In the genomic region with DNA sequence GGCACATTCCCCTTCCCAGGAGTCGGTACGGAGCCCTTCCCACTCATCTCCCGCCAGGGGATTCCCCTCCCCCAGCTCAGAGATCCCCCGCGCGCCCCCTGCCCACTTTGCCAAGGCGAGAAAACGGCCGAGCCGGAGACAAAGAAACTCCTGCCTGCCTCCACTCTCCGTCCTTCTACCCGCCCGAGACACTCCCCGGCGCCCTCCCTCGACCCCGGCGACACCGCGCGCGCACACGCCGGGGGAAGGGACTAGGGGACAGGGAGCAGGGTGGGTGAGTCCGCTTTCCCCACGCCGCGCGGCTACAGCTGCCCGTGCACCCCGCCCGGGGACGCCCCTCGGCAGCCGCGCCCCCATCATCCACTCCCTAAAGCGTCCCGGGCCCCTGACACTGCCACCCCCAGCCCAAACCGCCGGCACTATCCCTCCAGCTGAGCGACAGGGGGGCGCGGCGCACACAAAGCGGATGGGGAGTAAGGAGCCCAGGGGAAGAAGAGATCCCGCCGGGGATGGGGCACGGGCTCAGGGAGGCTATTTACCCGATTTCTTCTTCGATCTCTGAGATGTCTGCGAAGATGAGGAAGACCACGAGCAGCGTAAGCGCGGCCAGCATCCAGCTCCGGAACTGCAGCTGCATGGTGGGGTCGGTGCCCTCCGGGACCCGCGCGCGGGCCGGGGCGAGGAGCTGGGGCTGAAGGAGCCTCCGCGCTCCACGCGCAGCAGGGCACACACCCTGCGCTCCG, we compare ENCODE assay signal across 8 mouse cellular contexts. TPM values are rescaled to one million over a fixed set of nuclear protein-coding genes. Genes with fewer than 3 reads are reported as not detected.
DNase-seq lines count a peak whose midpoint lies in the region; ATAC-seq and TF ChIP-seq lines count a peak whose summit lies in the region.

No protein-coding gene starts in this region.

- no peaks in the 10 kb centered on the region for H3K9me3 ChIP-seq in hindbrain, embryonic 10.5 days
- no peaks in the 10 kb centered on the region for H3K9me3 ChIP-seq in liver, embryonic 16.5 days (replicated peaks; ENCODE audit: control insufficient read depth, low read length)
- H3K9me3 ChIP-seq in stomach, embryonic 16.5 days (replicated peaks; ENCODE audit: control insufficient read depth, low read length), result no peaks in the 10 kb centered on the region

- H3K4me1 ChIP-seq in cerebellum, adult 2 months (ENCODE audit: control insufficient read depth, insufficient read depth, low read length), result no peaks in the 10 kb centered on the region
- peaks cover 55% of the 10 kb centered on the region for H3K4me1 ChIP-seq in hindbrain, embryonic 10.5 days (replicated peaks)
- no peaks in the 10 kb centered on the region for H3K4me1 ChIP-seq in liver, embryonic 16.5 days (ENCODE audit: control insufficient read depth, low read depth, low read length)
- H3K4me1 ChIP-seq in stomach, embryonic 16.5 days (ENCODE audit: control insufficient read depth, insufficient read depth, low read length), result no peaks in the 10 kb centered on the region

- TF ChIP-seq POLR2A in cerebellum, adult 2 months (IDR thresholded peaks at IDR 0.05; ENCODE audit: borderline replicate concordance, insufficient read depth, low read length), result no peak

- peak in 1 of 2 experiments; percentile 27 for DNase-seq in cerebellum, adult 2 months
- no peak for DNase-seq in cerebellum, adult 11-12 months
- peak; percentile 56 for DNase-seq in right cerebral cortex, postnatal 4 days
- no peak for DNase-seq in right cerebral cortex, adult 2 months (ENCODE audit: low spot score in 2 of 2)
- peak; percentile 70 for DNase-seq in hindbrain, embryonic 10.5 days (ENCODE audit: low spot score)
- no peak for DNase-seq in T-cell, adult 2 months (ENCODE audit: low spot score)

- H3K4me3 ChIP-seq in cerebellum, adult 2 months (replicated peaks; ENCODE audit: insufficient read depth, low read depth, low read length), result peak overlapping the region; percentile 50
- H3K4me3 ChIP-seq in hindbrain, embryonic 10.5 days, result peak overlapping the region; percentile 92
- H3K4me3 ChIP-seq in liver, embryonic 16.5 days (ENCODE audit: low read depth, low read length), result peak overlapping the region; percentile 35
- H3K4me3 ChIP-seq in stomach, embryonic 16.5 days (replicated peaks; ENCODE audit: low read length), result peak overlapping the region; percentile 77

- ATAC-seq in liver, embryonic 16.5 days (ENCODE audit: low read depth), result no peak
- ATAC-seq in stomach, embryonic 16.5 days (ENCODE audit: insufficient read depth, low FRiP score), result peak; percentile 48; the same call in 1 of the 2 replicates

- peaks cover 3% of the 10 kb centered on the region; the same call in 1 of the 2 replicates for H3K27me3 ChIP-seq in cerebellum, adult 2 months (ENCODE audit: control insufficient read depth, insufficient read depth, low read length)
- peaks cover 34% of the 10 kb centered on the region for H3K27me3 ChIP-seq in hindbrain, embryonic 10.5 days (ENCODE audit: insufficient read depth, poor library complexity, severe bottlenecking)
- peaks cover 43% of the 10 kb centered on the region for H3K27me3 ChIP-seq in liver, embryonic 16.5 days (ENCODE audit: control insufficient read depth, insufficient read depth, low read depth, low read length)
- H3K27me3 ChIP-seq in stomach, embryonic 16.5 days (ENCODE audit: control insufficient read depth, insufficient read depth, low read length), result peaks cover 3% of the 10 kb centered on the region; the same call in 1 of the 2 replicates

- H3K4me2 ChIP-seq in liver, embryonic 16.5 days (ENCODE audit: low read depth, low read length), result peak overlapping the region; percentile 54
- H3K4me2 ChIP-seq in stomach, embryonic 16.5 days (ENCODE audit: low read depth, low read length), result peak overlapping the region; percentile 96

- H3K9ac ChIP-seq in liver, embryonic 16.5 days (ENCODE audit: low read depth, low read length), result no peak overlapping the region
- H3K9ac ChIP-seq in stomach, embryonic 16.5 days (ENCODE audit: low read length), result peak overlapping the region; percentile 81

- no peak overlapping the region for H3K27ac ChIP-seq in cerebellum, adult 2 months (ENCODE audit: insufficient read depth, low read length)
- H3K27ac ChIP-seq in hindbrain, embryonic 10.5 days, result peak overlapping the region; percentile 98
- no peak overlapping the region for H3K27ac ChIP-seq in liver, embryonic 16.5 days (ENCODE audit: low read length)
- peak overlapping the region; percentile 74 for H3K27ac ChIP-seq in stomach, embryonic 16.5 days (ENCODE audit: low read length)

- 1% methylated on average over 70 of the region's 70 CpGs for WGBS in cerebellum, adult 2 months
- WGBS in hindbrain, embryonic 10.5 days, result under 1% methylated on average over 70 of the region's 70 CpGs
- WGBS in liver, embryonic 16.5 days (ENCODE audit: insufficient replicate concordance), result 1% methylated on average over 68 of the region's 70 CpGs
- under 1% methylated on average over 70 of the region's 70 CpGs for WGBS in stomach, embryonic 16.5 days

- no peak for TF ChIP-seq CTCF in cerebellum, adult 2 months (IDR thresholded peaks at IDR 0.05; ENCODE audit: borderline replicate concordance, insufficient read depth, low read depth, low read length)

- H3K36me3 ChIP-seq in hindbrain, embryonic 10.5 days, result no peaks in the 10 kb centered on the region
- no peaks in the 10 kb centered on the region for H3K36me3 ChIP-seq in liver, embryonic 16.5 days (ENCODE audit: control insufficient read depth, insufficient read depth)
- H3K36me3 ChIP-seq in stomach, embryonic 16.5 days (ENCODE audit: control insufficient read depth, insufficient read depth, low read length), result no peaks in the 10 kb centered on the region

RNA-seq across cellular contexts. Expression of gene St8sia2, which starts 0.5 kb away (rescaled TPM):
- polyA plus RNA-seq in cerebellum, adult 2 months (2012; rRNA removed), result 1.1 and 1.2 TPM in 2 replicates
- 19.4 and 36.5 TPM in 2 replicates for polyA plus RNA-seq in hindbrain, embryonic 10.5 days (2016; fragmentation: Nextera tagmentation; extraction: Ambion mirVana)
- 0.04 and 0.07 TPM in 2 replicates for polyA plus RNA-seq in liver, embryonic 16.5 days (2015; fragmentation: Nextera tagmentation; extraction: Ambion mirVana)
- 5.7 and 5.8 TPM in 2 replicates for polyA plus RNA-seq in stomach, embryonic 16.5 days (2015; fragmentation: Nextera tagmentation; extraction: Ambion mirVana)

Comparison
In these comparisons a context has a peak if more than half of its experiments do, and no peak if none do; other contexts are left out.
1. DNase-seq: peak in right cerebral cortex, postnatal 4 days (single experiment) and hindbrain, embryonic 10.5 days (single experiment); none in cerebellum, adult 11-12 months (single experiment), right cerebral cortex, adult 2 months (0 of 2) and T-cell, adult 2 months (single experiment).
2. H3K27ac ChIP-seq: peak in hindbrain, embryonic 10.5 days (single experiment) and stomach, embryonic 16.5 days (single experiment); none in cerebellum, adult 2 months (single experiment) and liver, embryonic 16.5 days (single experiment).
3. H3K4me3 ChIP-seq: peak in every context shown above with its lines; median percentile 92 in hindbrain, embryonic 10.5 days; 77 in stomach, embryonic 16.5 days; 50 in cerebellum, adult 2 months; 35 in liver, embryonic 16.5 days.